Mouse (Mus musculus): Measurements from ENCODE around the gene 4930544D05Rik.

DNA sequence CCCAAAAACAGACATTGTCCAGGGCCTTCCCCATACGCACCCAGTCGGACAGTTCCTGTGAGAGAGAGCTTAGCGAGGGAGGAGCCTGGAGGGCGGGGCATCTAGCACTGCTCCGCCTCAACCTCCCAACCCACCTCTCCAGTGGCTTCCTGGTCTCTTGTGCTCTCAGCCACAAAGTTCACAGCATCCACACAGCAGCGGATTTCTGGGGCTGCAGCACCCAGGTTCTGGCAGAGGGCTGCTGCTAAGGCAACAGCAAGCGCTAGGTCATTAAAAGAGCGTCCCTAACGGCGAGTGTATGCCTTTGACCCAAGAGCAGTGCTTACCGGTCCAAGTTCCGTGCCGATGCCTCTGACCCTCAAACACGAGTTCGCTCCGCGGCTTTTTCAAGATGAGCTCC, 574 bp upstream of the 4930544D05Rik start:
- TF ChIP-seq CTCF (conservative IDR thresholded peaks at IDR 0.05; ENCODE audit: low read length), result no peak
- TF ChIP-seq POU5F1 (IDR thresholded peaks at IDR 0.05; ENCODE audit: borderline replicate concordance, low read length), result no peak
- TF ChIP-seq NANOG (IDR thresholded peaks at IDR 0.05; ENCODE audit: borderline replicate concordance, low read length), result no peak

All from E14TG2a.4 (cell line).